Mouse (Mus musculus) lung, postnatal 0 days (tissue): ENCODE data around the gene Fam168b. TPM values are rescaled to one million over a fixed set of nuclear protein-coding genes. Genes with fewer than 3 reads are reported as not detected.

ENCODE experiments used
- ATAC-seq: fragments of 200-750 bp; cut with Nextera tagmentation; 2 replicates; pipeline ENCODE4 v1.8.0; 2017; ENCODE audit warnings: moderate library complexity
- DNase-seq: peaks from one replicate; pipeline ENCODE4 v3.0.0-alpha.2; 2016; ENCODE audit warnings: low spot score
- H3K27ac ChIP-seq: fragments of 300-500 bp; sonication (generic); 2 replicates; pipeline ENCODE4 v1.5.1; 2014; ENCODE audit warnings: antibody characterized with exemption, mild to moderate bottlenecking, low read length, mixed read lengths
- H3K27me3 ChIP-seq: fragments of 300-500 bp; sonication (generic); replicated peaks from 2 replicates; pipeline ENCODE4 v1.6.1; 2014; ENCODE audit warnings: low read length, mixed read lengths; ENCODE audit not compliant: insufficient read depth
- H3K36me3 ChIP-seq: fragments of 300-500 bp; sonication (generic); 2 replicates; pipeline ENCODE4 v1.6.1; 2014; ENCODE audit warnings: low read length, mixed read lengths; ENCODE audit not compliant: insufficient read depth
- H3K4me1 ChIP-seq: fragments of 300-500 bp; sonication (generic); 2 replicates; pipeline ENCODE4 v1.6.1; 2014; ENCODE audit warnings: antibody characterized with exemption, low read depth, low read length, mixed read lengths; ENCODE audit not compliant: insufficient read depth
- H3K4me2 ChIP-seq: fragments of 300-500 bp; sonication (generic); replicated peaks from 2 replicates; pipeline ENCODE4 v1.6.1; 2014; ENCODE audit warnings: low read depth, mild to moderate bottlenecking, low read length, moderate library complexity, mixed read lengths
- H3K4me3 ChIP-seq: fragments of 300-500 bp; sonication (generic); 2 replicates; pipeline ENCODE4 v1.5.1; 2014; ENCODE audit warnings: low read depth, low read length
- H3K9ac ChIP-seq: fragments of 300-500 bp; sonication (generic); replicated peaks from 2 replicates; pipeline ENCODE4 v1.6.1; 2014; ENCODE audit warnings: low read depth, mild to moderate bottlenecking
- H3K9me3 ChIP-seq: fragments of 300-500 bp; sonication (generic); 2 replicates; pipeline ENCODE4 v1.6.1; 2016; ENCODE audit warnings: low read length, mixed read lengths
- CTCF ChIP-seq: IDR thresholded peaks from 2 replicates; pipeline ENCODE4 v1.5.1; 2016; ENCODE audit warnings: antibody characterized with exemption, mild to moderate bottlenecking
- EP300 ChIP-seq: IDR thresholded peaks from 2 replicates; pipeline ENCODE4 v1.6.1; 2016; ENCODE audit warnings: antibody characterized with exemption, mild to moderate bottlenecking, control low read depth
- WGBS: fragments of 180-500 bp; shearing (Covaris S2); extraction: QIAGEN DNeasy Blood & Tissue Kit; methylation state at CpG from one replicate; pipeline ENCODE4 v1.1.7; 2014; 5-methylcytosine and 5-hydroxymethylcytosine counted together
- polyA plus RNA-seq: library from polyadenylated mRNA; unstranded; fragments of >200 nt; fragmentation: Nextera tagmentation; extraction: Ambion mirVana; gene quantifications from 2 replicates; pipeline ENCODE4 v1.2.1, GENCODE M21; 2015

Fam168b gene
- polyA plus RNA-seq, 1 experiment from 2014 or later, result 29.3 TPM

DNA sequence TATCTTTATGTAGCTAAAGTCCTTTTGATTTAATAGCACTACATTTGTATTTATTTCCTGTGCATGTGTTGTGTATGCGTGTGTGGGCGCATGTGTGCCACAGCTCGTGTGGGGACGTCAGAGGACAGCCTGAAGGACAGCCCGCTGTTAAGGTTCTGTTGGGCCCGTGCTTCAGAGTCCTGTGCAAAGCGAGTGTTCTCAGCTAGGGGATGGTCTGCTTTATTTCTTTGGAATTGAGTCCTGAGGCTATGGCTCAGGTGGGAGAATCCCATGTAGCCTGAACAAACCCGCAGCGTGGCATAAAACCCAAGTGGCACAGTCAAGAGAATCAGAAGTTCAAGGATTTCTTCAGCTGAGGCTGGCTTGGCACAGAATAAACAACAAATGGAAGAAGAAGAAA lies 28.3 kb upstream of the Fam168b start:
- no peaks in the 10 kb centered on the region for H3K36me3 ChIP-seq
- no peak overlapping the region for H3K4me3 ChIP-seq
- no peak for TF ChIP-seq CTCF
- TF ChIP-seq EP300, result no peak
- H3K27me3 ChIP-seq, result no peaks in the 10 kb centered on the region
- H3K4me2 ChIP-seq, result no peak overlapping the region
- H3K27ac ChIP-seq, result no peak overlapping the region
- ATAC-seq, result no peak
- no peak for DNase-seq
- no peaks in the 10 kb centered on the region for H3K9me3 ChIP-seq
- H3K9ac ChIP-seq, result no peak overlapping the region
- 94% methylated on average over 9 of the region's 9 CpGs for WGBS
- no peaks in the 10 kb centered on the region for H3K4me1 ChIP-seq

DNA sequence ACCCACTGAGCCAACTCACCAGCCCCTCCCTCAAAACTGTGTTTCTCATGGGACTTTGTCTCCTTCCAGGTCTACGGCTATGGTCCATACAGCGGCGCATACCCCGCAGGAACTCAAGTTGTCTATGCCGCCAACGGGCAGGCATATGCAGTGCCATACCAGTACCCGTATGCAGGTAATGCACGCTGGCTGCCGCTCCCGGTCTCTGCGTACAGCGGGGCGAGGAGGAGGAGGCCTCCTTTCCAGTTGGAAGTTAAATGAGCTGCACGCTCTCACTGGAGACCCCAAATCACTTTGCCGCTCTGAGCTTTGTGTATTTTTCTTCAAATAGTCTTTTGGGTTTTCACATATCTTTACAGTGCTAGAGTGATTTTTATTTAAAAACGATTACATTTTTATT lies 26.4 kb upstream of the Fam168b start:
- H3K4me3 ChIP-seq, result no peak overlapping the region
- no peak for ATAC-seq
- H3K36me3 ChIP-seq, result no peaks in the 10 kb centered on the region
- H3K27me3 ChIP-seq, result no peaks in the 10 kb centered on the region
- no peak overlapping the region for H3K9ac ChIP-seq
- no peak for DNase-seq
- no peaks in the 10 kb centered on the region for H3K9me3 ChIP-seq
- 95% methylated on average over 16 of the region's 16 CpGs for WGBS
- no peak overlapping the region for H3K27ac ChIP-seq
- TF ChIP-seq CTCF (no peak), EP300 (no peak)
- no peak overlapping the region for H3K4me2 ChIP-seq
- peaks cover 3% of the 10 kb centered on the region; the same call in 1 of the 2 replicates for H3K4me1 ChIP-seq

DNA sequence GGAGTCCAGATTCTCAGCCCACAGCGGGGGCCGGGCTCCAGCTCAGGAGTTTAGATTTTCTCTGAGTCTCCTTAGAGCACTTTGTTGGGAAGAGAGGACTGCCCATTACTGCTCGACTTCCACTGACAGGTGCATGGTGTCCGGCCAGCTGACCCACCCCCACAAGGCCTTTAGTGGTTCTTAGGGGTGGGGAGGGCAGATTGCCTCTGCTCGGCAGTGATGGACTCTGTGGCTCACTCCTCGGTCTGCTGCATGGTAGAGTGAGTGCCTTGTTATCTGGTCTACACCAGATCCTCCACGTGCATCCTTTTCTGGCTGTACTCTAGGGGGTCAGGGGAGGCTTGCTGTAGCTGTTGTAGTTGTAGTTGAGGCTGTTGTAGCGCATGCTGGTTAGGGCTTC lies 25.5 kb upstream of the Fam168b start:
- no peak overlapping the region for H3K4me3 ChIP-seq
- ATAC-seq (no peak), DNase-seq (no peak)
- WGBS, result 92% methylated on average over 8 of the region's 8 CpGs
- no peaks in the 10 kb centered on the region; the same call in 1 of the 2 replicates for H3K36me3 ChIP-seq
- H3K9ac ChIP-seq, result no peak overlapping the region
- no peaks in the 10 kb centered on the region for H3K27me3 ChIP-seq
- H3K9me3 ChIP-seq, result no peaks in the 10 kb centered on the region
- peaks cover 3% of the 10 kb centered on the region; the same call in 1 of the 2 replicates for H3K4me1 ChIP-seq
- no peak overlapping the region for H3K4me2 ChIP-seq
- no peak for TF ChIP-seq EP300
- no peak for TF ChIP-seq CTCF
- H3K27ac ChIP-seq, result no peak overlapping the region

DNA sequence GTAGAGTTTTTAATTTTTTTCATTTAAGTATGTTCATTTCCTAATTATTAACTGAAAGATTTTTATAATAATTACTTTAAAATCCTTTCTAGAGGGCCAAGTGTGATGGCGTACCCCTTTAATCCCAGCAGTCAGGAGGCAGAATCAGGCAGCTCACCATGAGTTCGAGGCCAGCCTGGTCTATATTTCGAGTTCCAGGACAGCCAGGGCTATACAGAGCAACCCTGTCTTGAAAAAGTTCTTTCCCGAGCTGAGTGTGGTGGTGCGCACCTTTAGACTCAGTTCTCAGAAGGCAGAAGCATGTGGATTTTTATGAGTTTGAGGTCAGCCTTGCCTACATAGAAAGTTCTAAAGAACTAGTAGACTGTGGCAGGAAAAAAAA lies 24.7 kb upstream of the Fam168b start:
- Histone ChIP-seq H3K9me3 (no peaks in the 10 kb centered on the region), H3K27ac (no peak overlapping the region), H3K27me3 (no peaks in the 10 kb centered on the region), H3K4me1 (peaks cover 3% of the 10 kb centered on the region; the same call in 1 of the 2 replicates), H3K36me3 (no peaks in the 10 kb centered on the region; the same call in 1 of the 2 replicates), H3K9ac (no peak overlapping the region), H3K4me2 (no peak overlapping the region), H3K4me3 (no peak overlapping the region)
- TF ChIP-seq EP300 (no peak), CTCF (no peak)
- ATAC-seq (no peak), DNase-seq (no peak)
- 89% methylated on average over 5 of the region's 5 CpGs for WGBS

DNA sequence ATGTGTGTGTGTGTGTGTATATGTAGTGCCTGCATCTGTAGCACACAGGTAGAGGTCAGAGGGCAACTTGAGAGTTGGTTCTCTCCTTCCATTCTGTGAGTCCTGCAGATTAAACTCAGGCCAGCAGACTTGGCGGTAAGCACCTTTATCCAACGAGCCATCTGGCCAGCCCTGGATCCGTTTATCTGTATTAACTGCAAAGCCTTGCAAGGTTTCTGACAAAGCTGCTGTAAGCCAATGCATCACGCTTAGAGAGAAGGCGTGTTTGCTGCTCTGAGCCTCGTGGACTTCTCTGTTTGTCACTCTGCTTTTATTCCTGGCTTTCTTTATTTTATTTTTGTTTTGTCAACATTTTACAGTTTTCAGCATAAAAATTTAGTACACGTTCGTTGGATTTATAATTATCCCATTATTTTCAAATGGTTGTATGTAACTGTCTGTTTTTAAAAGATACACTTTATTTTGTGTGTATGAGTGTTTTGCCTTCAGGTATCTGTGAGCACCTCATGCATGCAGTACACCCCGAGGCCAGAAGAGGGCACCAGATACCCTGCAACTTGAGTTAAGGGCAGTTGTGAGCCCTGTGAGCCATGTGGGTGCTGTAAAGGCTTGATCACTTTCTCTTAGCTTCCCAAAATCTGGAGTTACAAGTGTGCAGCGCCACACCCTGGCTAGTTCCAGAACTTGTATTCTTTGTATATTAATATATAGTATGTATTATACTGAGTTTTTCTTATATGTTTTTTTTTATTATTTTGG lies 24.1 kb upstream of the Fam168b start:
- WGBS, result 55% methylated on average over 10 of the region's 10 CpGs
- DNase-seq, result peak; percentile 95
- peaks cover 3% of the 10 kb centered on the region; the same call in 1 of the 2 replicates for H3K4me1 ChIP-seq
- H3K4me2 ChIP-seq, result no peak overlapping the region
- H3K27me3 ChIP-seq, result no peaks in the 10 kb centered on the region
- no peak overlapping the region for H3K4me3 ChIP-seq
- H3K9ac ChIP-seq, result no peak overlapping the region
- peak; percentile 77 for ATAC-seq
- no peak overlapping the region for H3K27ac ChIP-seq
- no peaks in the 10 kb centered on the region; the same call in 1 of the 2 replicates for H3K36me3 ChIP-seq
- H3K9me3 ChIP-seq, result no peaks in the 10 kb centered on the region
- TF ChIP-seq EP300, result peak; percentile 22; the same call in 1 of the 2 replicates
- peak; percentile 96 for TF ChIP-seq CTCF

DNA sequence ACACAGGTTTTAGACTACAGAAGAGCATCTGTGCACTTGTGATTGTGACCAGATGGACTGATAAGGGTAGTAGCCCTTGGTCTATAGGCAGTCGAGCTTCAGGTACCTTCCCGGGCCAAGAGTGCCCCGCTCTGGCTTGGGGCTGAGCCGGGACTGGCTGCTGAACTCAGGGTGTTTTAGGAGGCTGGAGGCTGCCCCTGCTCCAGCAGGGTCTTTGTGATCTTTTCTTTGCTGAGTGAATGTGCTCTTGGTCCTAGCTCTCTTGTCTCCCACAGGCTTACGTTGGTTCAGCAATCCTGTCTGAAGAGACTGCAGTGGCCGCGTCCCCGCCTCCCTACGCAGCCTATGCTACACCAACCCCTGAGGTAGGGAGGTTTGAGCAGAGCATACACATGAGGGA lies 23.0 kb upstream of the Fam168b start:
- DNase-seq (no peak), ATAC-seq (no peak)
- Histone ChIP-seq H3K36me3 (no peaks in the 10 kb centered on the region; the same call in 1 of the 2 replicates), H3K27ac (no peak overlapping the region), H3K4me3 (no peak overlapping the region), H3K9ac (no peak overlapping the region), H3K4me1 (peaks cover 3% of the 10 kb centered on the region; the same call in 1 of the 2 replicates), H3K4me2 (no peak overlapping the region), H3K9me3 (no peaks in the 10 kb centered on the region), H3K27me3 (no peaks in the 10 kb centered on the region)
- TF ChIP-seq CTCF, result no peak
- no peak for TF ChIP-seq EP300
- WGBS, result 83% methylated on average over 8 of the region's 9 CpGs
